ENCODE assay signal across 8 mouse cellular contexts in the genomic region with DNA sequence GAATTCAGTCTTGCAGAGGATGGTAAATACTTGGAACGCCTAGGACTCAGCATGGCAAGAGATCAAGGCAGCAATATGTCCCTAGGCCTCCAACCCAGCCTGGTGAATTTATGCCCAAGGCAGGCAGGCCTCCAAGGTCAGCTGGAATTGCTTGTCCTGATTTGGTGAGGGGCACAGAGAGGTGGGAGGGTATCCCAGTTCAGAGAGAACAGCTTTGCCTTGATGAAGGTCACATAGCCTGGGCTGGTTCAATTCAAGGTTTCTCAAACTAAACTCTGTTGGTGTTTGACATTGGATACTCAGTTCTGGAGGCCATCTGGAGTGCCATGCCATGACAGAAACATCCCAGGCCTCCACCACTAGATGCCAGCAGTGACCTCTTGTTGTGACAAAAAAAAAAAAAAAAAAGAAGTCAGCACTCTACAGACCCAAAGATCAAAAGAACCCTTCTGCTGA. TPM values are rescaled to one million over a fixed set of nuclear protein-coding genes. Genes with fewer than 3 reads are reported as not detected.
DNase-seq lines count a peak whose midpoint lies in the region; ATAC-seq and TF ChIP-seq lines count a peak whose summit lies in the region.

No protein-coding gene starts in this region.

- H3K4me2 ChIP-seq in forebrain, postnatal 0 days (ENCODE audit: low read depth), result no peak overlapping the region
- no peak overlapping the region for H3K4me2 ChIP-seq in forebrain, embryonic 15.5 days (replicated peaks)

- H3K27ac ChIP-seq in forebrain, postnatal 0 days (ENCODE audit: low read depth, low read length), result no peak overlapping the region
- H3K27ac ChIP-seq in forebrain, embryonic 15.5 days (replicated peaks), result no peak overlapping the region

- no peaks in the 10 kb centered on the region for H3K4me1 ChIP-seq in forebrain, postnatal 0 days (ENCODE audit: insufficient read depth)
- no peaks in the 10 kb centered on the region for H3K4me1 ChIP-seq in forebrain, embryonic 15.5 days

- H3K9me3 ChIP-seq in forebrain, postnatal 0 days (ENCODE audit: low read length), result no peaks in the 10 kb centered on the region
- no peaks in the 10 kb centered on the region for H3K9me3 ChIP-seq in forebrain, embryonic 15.5 days

- 36% methylated on average over 1 of the region's 1 CpGs for WGBS in forebrain, postnatal 0 days
- WGBS in forebrain, embryonic 15.5 days, result 48% methylated on average over 1 of the region's 1 CpGs

- H3K9ac ChIP-seq in forebrain, postnatal 0 days, result no peak overlapping the region
- no peak overlapping the region for H3K9ac ChIP-seq in forebrain, embryonic 15.5 days (replicated peaks)

- no peaks in the 10 kb centered on the region for H3K27me3 ChIP-seq in forebrain, postnatal 0 days (ENCODE audit: insufficient read depth, low read length)
- H3K27me3 ChIP-seq in forebrain, embryonic 15.5 days, result no peaks in the 10 kb centered on the region

- no peak for ATAC-seq in forebrain, postnatal 0 days
- ATAC-seq in forebrain, embryonic 15.5 days (replicated peaks), result no peak

- no peak overlapping the region for H3K4me3 ChIP-seq in forebrain, postnatal 0 days (ENCODE audit: low read depth, low read length)
- no peak overlapping the region for H3K4me3 ChIP-seq in forebrain, embryonic 15.5 days

- 0 out of 2 replicates have a peak, but pooled peaks have one; percentile 21 for TF ChIP-seq CTCF in forebrain, postnatal 0 days (IDR thresholded peaks at IDR 0.05; ENCODE audit: low read depth)

- no peak for DNase-seq in forebrain, postnatal 0 days
- peak; percentile 18 for DNase-seq in thymus, postnatal 25 days
- DNase-seq in thymus, postnatal 10 days (ENCODE audit: low spot score in 2 of 2), result no peak
- peak; percentile 21 to 41 for DNase-seq in heart, postnatal 14 days
- peak; percentile 71 for DNase-seq in lung, postnatal 36 days
- DNase-seq in right cerebral cortex, postnatal 14 days, result no peak
- no peak for DNase-seq in left cerebral cortex, adult 18-20 months (ENCODE audit: low spot score in 2 of 2)

- intact Hi-C loops in heart, postnatal 14 days (cut with DNase I), result loop anchor here (1.0 kb wide), 1 partner anchor 132 kb away; no protein-coding TSS in a partner anchor

- H3K36me3 ChIP-seq in forebrain, postnatal 0 days (ENCODE audit: insufficient read depth), result no peaks in the 10 kb centered on the region
- no peaks in the 10 kb centered on the region for H3K36me3 ChIP-seq in forebrain, embryonic 15.5 days

RNA-seq across cellular contexts. Expression of gene Kcnj15, which starts 48.3 kb away (rescaled TPM):
- total RNA-seq in forebrain, postnatal 0 days (2014; rRNA removed), result 0.08 and 0.19 TPM in 2 replicates
- 0.06 TPM in 1 of 2 replicates, not detected in the other for polyA plus RNA-seq in forebrain, postnatal 0 days (2015; fragmentation: Nextera tagmentation; extraction: Ambion mirVana)
- polyA plus RNA-seq in forebrain, embryonic 15.5 days (2015; fragmentation: Nextera tagmentation; extraction: Ambion mirVana), result 0.14 and 0.15 TPM in 2 replicates
- 1 to 10 TPM; 1.6 to 2.2 TPM for total RNA-seq in heart, postnatal 14 days (2021)
- under 1 TPM; 0.21 to 0.30 TPM for total RNA-seq in left cerebral cortex, adult 18-20 months (2021)

Comparison
In these comparisons a context has a peak if more than half of its experiments do, and no peak if none do; other contexts are left out.
1. DNase-seq: peak in thymus, postnatal 25 days (single experiment), heart, postnatal 14 days (2 of 2) and lung, postnatal 36 days (single experiment); none in forebrain, postnatal 0 days (single experiment), thymus, postnatal 10 days (0 of 2), right cerebral cortex, postnatal 14 days (single experiment) and left cerebral cortex, adult 18-20 months (0 of 2).